Mouse (Mus musculus) lung, postnatal 0 days (tissue): ENCODE data around the gene Glipr1l1. TPM values are rescaled to one million over a fixed set of nuclear protein-coding genes. Genes with fewer than 3 reads are reported as not detected.
"Not testable (repeated sequence)": the region's sequence is repeated elsewhere in the genome, so short reads cannot be mapped to it uniquely, and the experiment has no call there.

Experiments used
- ATAC-seq: fragments of 200-750 bp; cut with Nextera tagmentation; 2 replicates; pipeline ENCODE4 v1.8.0; 2017; ENCODE audit warnings: moderate library complexity
- DNase-seq: peaks from one replicate; pipeline ENCODE4 v3.0.0-alpha.2; 2016; ENCODE audit warnings: low spot score
- H3K27ac ChIP-seq: fragments of 300-500 bp; sonication (generic); 2 replicates; pipeline ENCODE4 v1.5.1; 2014; ENCODE audit warnings: antibody characterized with exemption, mild to moderate bottlenecking, low read length, mixed read lengths
- H3K27me3 ChIP-seq: fragments of 300-500 bp; sonication (generic); replicated peaks from 2 replicates; pipeline ENCODE4 v1.6.1; 2014; ENCODE audit warnings: low read length, mixed read lengths; ENCODE audit not compliant: insufficient read depth
- H3K36me3 ChIP-seq: fragments of 300-500 bp; sonication (generic); 2 replicates; pipeline ENCODE4 v1.6.1; 2014; ENCODE audit warnings: low read length, mixed read lengths; ENCODE audit not compliant: insufficient read depth
- H3K4me1 ChIP-seq: fragments of 300-500 bp; sonication (generic); 2 replicates; pipeline ENCODE4 v1.6.1; 2014; ENCODE audit warnings: antibody characterized with exemption, low read depth, low read length, mixed read lengths; ENCODE audit not compliant: insufficient read depth
- H3K4me2 ChIP-seq: fragments of 300-500 bp; sonication (generic); replicated peaks from 2 replicates; pipeline ENCODE4 v1.6.1; 2014; ENCODE audit warnings: low read depth, mild to moderate bottlenecking, low read length, moderate library complexity, mixed read lengths
- H3K4me3 ChIP-seq: fragments of 300-500 bp; sonication (generic); 2 replicates; pipeline ENCODE4 v1.5.1; 2014; ENCODE audit warnings: low read depth, low read length
- H3K9ac ChIP-seq: fragments of 300-500 bp; sonication (generic); replicated peaks from 2 replicates; pipeline ENCODE4 v1.6.1; 2014; ENCODE audit warnings: low read depth, mild to moderate bottlenecking
- H3K9me3 ChIP-seq: fragments of 300-500 bp; sonication (generic); 2 replicates; pipeline ENCODE4 v1.6.1; 2016; ENCODE audit warnings: low read length, mixed read lengths
- CTCF ChIP-seq: IDR thresholded peaks from 2 replicates; pipeline ENCODE4 v1.5.1; 2016; ENCODE audit warnings: antibody characterized with exemption, mild to moderate bottlenecking
- EP300 ChIP-seq: IDR thresholded peaks from 2 replicates; pipeline ENCODE4 v1.6.1; 2016; ENCODE audit warnings: antibody characterized with exemption, mild to moderate bottlenecking, control low read depth
- WGBS: fragments of 180-500 bp; shearing (Covaris S2); extraction: QIAGEN DNeasy Blood & Tissue Kit; methylation state at CpG from one replicate; pipeline ENCODE4 v1.1.7; 2014; 5-methylcytosine and 5-hydroxymethylcytosine counted together
- polyA plus RNA-seq: library from polyadenylated mRNA; unstranded; fragments of >200 nt; fragmentation: Nextera tagmentation; extraction: Ambion mirVana; gene quantifications from 2 replicates; pipeline ENCODE4 v1.2.1, GENCODE M21; 2015

Gene Glipr1l1
- polyA plus RNA-seq, 1 experiment from 2014 or later: not detected

GRCm38 (mm10) chr10:112080044-112080443 is 20.1 kb downstream of the Glipr1l1 start:
- Histone ChIP-seq H3K27me3 (no peaks in the 10 kb centered on the region), H3K4me1 (no peaks in the 10 kb centered on the region), H3K27ac (no peak overlapping the region), H3K9me3 (no peaks in the 10 kb centered on the region), H3K36me3 (no peaks in the 10 kb centered on the region), H3K4me3 (no peak overlapping the region), H3K4me2 (no peak overlapping the region), H3K9ac (no peak overlapping the region)
- no peak for TF ChIP-seq EP300
- TF ChIP-seq CTCF: no peak
- DNase-seq (no peak), ATAC-seq (no peak)
- WGBS: 20% methylated on average over 2 of the region's 2 CpGs

DNA sequence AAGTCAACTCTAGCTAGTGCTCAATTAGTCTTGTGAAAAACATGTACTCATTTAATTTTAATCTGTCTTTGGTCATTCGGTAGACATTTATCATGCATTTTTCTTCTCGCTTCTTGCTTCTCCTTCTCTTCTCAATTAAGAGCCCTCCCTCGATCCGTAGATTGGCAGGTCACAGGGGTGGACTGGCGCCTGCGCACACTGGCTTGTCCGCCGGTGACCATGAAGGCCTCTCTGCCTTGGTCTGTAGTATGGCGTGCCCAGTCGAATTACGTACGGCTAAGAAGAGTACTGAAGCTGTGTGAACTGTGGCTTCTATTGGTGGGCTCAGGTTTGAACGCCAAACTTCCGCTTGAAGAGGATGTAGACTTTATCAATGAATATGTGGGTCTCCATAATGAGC is 23.2 kb downstream of the Glipr1l1 start, which contains the start of gene Glipr1l2:
Gene Glipr1l2, plus strand, starts transcription at position 198 of the 400 bp plus-strand sequence.
- no peak within 1 kb of the TSS for H3K9ac ChIP-seq
- H3K4me1 ChIP-seq: no peaks in the 10 kb centered on the region
- no peak for TF ChIP-seq EP300
- no peak for TF ChIP-seq CTCF
- no peaks in the 10 kb centered on the region for H3K36me3 ChIP-seq
- no peak within 1 kb of the TSS for H3K27ac ChIP-seq
- WGBS: 94% methylated on average over 14 of the region's 14 CpGs
- no peaks in the 10 kb centered on the region for H3K9me3 ChIP-seq
- no peak within 1 kb of the TSS for H3K4me3 ChIP-seq
- ATAC-seq (no peak), DNase-seq (no peak)
- H3K4me2 ChIP-seq: no peak within 1 kb of the TSS
- H3K27me3 ChIP-seq: no peaks in the 10 kb centered on the region

DNA sequence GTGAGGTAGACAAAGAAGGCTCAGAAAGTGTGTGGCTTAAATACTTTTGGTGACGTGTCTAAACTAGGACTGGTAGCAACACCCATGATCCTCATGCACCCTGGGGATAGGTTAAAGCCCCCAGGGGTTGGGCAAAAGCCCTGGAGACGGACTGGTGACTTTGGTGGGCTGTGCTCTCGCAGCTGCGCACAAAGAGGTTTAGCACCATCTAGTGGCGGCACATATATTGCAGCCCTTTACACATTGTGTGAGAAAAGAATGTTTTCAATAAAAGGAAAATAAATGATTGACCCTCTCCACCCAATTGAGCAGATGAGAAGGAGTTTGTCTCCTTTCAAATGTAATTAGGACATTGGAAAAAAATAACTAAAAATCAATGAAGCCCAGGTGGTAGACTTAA is 45.8 kb downstream of the Glipr1l1 start:
- not testable (repeated sequence) for H3K27ac ChIP-seq, H3K27me3 ChIP-seq, H3K4me1 ChIP-seq, H3K36me3 ChIP-seq, H3K4me2 ChIP-seq, H3K9me3 ChIP-seq, ATAC-seq, H3K9ac ChIP-seq, H3K4me3 ChIP-seq
- DNase-seq: peak; percentile 51
- TF ChIP-seq CTCF: peak; percentile 71
- WGBS: 6% methylated on average over 5 of the region's 5 CpGs

- Histone ChIP-seq H3K4me3 (no peak overlapping the region), H3K4me1 (no peaks in the 10 kb centered on the region), H3K36me3 (no peaks in the 10 kb centered on the region), H3K27ac (no peak overlapping the region), H3K27me3 (no peaks in the 10 kb centered on the region), H3K9me3 (no peaks in the 10 kb centered on the region), H3K9ac (no peak overlapping the region), H3K4me2 (no peak overlapping the region)
- no peak for TF ChIP-seq EP300
- TF ChIP-seq CTCF: no peak
- ATAC-seq: no peak
- WGBS: 86% methylated on average over 7 of the region's 7 CpGs
- no peak for DNase-seq
Observed at GRCm38 (mm10) chr10:112110401-112110800, 50.4 kb downstream of the Glipr1l1 start.

DNA sequence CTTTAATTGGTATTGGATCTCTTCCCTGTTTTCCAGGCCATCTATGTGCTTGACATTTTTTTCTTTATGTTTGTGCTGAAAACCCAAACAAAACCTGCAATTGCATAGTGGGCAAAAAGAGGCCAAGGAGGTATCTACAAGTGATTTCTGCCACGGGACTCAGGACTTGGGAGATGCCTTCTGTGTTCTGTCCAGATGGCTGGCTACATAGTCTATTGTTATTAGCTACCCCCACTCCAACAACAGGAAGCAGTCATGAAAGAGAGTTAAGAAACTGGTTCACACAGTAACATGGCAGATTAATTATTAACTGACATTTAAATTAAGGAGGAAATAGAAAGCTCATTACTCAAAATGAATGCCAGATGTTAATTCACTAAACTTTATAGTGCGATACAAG is 65.1 kb downstream of the Glipr1l1 start:
- 54% methylated on average over 2 of the region's 2 CpGs for WGBS
- H3K4me1 ChIP-seq, H3K9me3 ChIP-seq, H3K27ac ChIP-seq, H3K9ac ChIP-seq, H3K4me3 ChIP-seq, ATAC-seq, H3K27me3 ChIP-seq, H3K36me3 ChIP-seq, H3K4me2 ChIP-seq, DNase-seq: not testable (repeated sequence)

DNA sequence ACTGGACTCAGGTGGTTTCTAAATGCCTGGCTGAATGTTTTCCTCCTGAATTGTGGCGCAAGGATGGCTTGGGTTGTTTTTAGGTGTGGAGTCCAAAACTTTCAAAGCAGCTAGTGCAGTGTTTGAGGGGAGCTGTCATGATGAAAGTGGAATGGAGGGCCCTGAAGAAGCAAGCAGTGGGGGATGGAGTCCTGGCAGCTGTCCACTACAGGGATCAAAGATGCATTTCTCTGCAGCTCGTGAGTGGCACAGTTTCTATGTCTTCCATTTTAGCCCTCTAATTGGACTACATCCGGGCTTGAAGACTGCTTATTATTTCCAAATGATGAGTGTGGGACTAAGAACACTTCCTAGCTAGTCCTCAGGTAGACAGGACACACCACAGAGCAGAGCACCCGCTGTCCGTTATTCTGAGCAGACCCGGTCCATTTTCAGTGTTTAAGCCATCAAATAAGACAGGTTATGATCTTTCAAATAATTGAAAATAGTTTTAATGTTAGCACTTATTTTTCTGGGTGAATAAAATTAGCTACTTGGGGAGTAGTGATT is 67.8 kb downstream of the Glipr1l1 start:
- WGBS: 68% methylated on average over 6 of the region's 6 CpGs
- not testable (repeated sequence) for DNase-seq, H3K36me3 ChIP-seq, H3K9me3 ChIP-seq, H3K4me1 ChIP-seq, H3K4me3 ChIP-seq, H3K9ac ChIP-seq, H3K27me3 ChIP-seq, ATAC-seq, H3K27ac ChIP-seq, H3K4me2 ChIP-seq

Other genes with a start within 250 kb of the Glipr1l1 start
- gene Krr1, start 87.5 kb upstream of the Glipr1l1 start, polyA plus RNA-seq: 18.6 and 20.6 TPM in 2 replicates
- 9.4 and 9.6 TPM in 2 replicates for gene Glipr1, start 57.6 kb upstream of the Glipr1l1 start, polyA plus RNA-seq
- not detected in 2 replicates for gene Glipr1l2, start 23.2 kb downstream of the Glipr1l1 start, polyA plus RNA-seq
- 0.15 and 0.23 TPM in 2 replicates for gene Glipr1l3, start 100.1 kb downstream of the Glipr1l1 start, polyA plus RNA-seq
- gene Caps2, start 103.4 kb downstream of the Glipr1l1 start, polyA plus RNA-seq: 1.4 and 2.0 TPM in 2 replicates
- gene Kcnc2, start 210.9 kb downstream of the Glipr1l1 start, polyA plus RNA-seq: 0.45 and 0.69 TPM in 2 replicates